Mouse (Mus musculus): ENCODE data around the gene Spop.

GRCm38 (mm10) chr11:95392708-95393499 lies 21.0 kb upstream of the Spop start:
- no peak for TF ChIP-seq GATA1 (IDR thresholded peaks at IDR 0.05; ENCODE audit: low read length)
- TF ChIP-seq TAL1 (IDR thresholded peaks at IDR 0.05; ENCODE audit: low read length) = no peak

Measured in erythroblast, embryonic 14.5 days (primary cell).